15 mouse cellular contexts compared by ENCODE assay signal in genomic region chr6:95469521-95469920, GRCm38 (mm10).
DNase-seq lines count a peak whose midpoint lies in the region; ATAC-seq and TF ChIP-seq lines count a peak whose summit lies in the region.
"Had no signal": no experiment of that assay in that cellular context is flagged by ENCODE, and none has a peak within 500 bp of the region (broad histone marks: within the 10 kb centered on the region; RNA-seq: fewer than 3 reads in every experiment).

No protein-coding gene starts in this region.

- H3K27me3 ChIP-seq in midbrain, embryonic 10.5 days (ENCODE audit: low read depth, poor library complexity, severe bottlenecking), result no peaks in the 10 kb centered on the region
- no peaks in the 10 kb centered on the region for H3K27me3 ChIP-seq in midbrain, embryonic 13.5 days
- no peaks in the 10 kb centered on the region for H3K27me3 ChIP-seq in embryonic facial prominence, embryonic 13.5 days
- no peaks in the 10 kb centered on the region for H3K27me3 ChIP-seq in midbrain, postnatal 0 days (ENCODE audit: insufficient read depth, low read length)
- H3K27me3 ChIP-seq: limb, embryonic 12.5 days had no signal

- TF ChIP-seq CTCF in midbrain, postnatal 0 days (IDR thresholded peaks at IDR 0.05), result no peak

- peak; percentile 52 for DNase-seq in heart, adult 11 months
- DNase-seq in heart, postnatal 36 days, result no peak
- DNase-seq in midbrain, embryonic 10.5 days (ENCODE audit: low spot score), result no peak
- peak; percentile 64 for DNase-seq in midbrain, postnatal 0 days (ENCODE audit: low spot score)
- no peak for DNase-seq in gastrocnemius, adult 18-20 months (ENCODE audit: low spot score)
- DNase-seq in left cerebral cortex, adult 8-10 months (ENCODE audit: low spot score in 2 of 2), result no peak
- DNase-seq: adrenal gland, adult 2 months; cerebellum, adult 2 months; gastrocnemius, postnatal 36 days; kidney, adult 2 months; spleen, adult 18-20 months; thymus, adult 18-20 months had no signal

- no peak overlapping the region for H3K4me2 ChIP-seq in midbrain, embryonic 13.5 days (replicated peaks)
- H3K4me2 ChIP-seq in embryonic facial prominence, embryonic 13.5 days, result no peak overlapping the region
- no peak overlapping the region for H3K4me2 ChIP-seq in midbrain, postnatal 0 days (ENCODE audit: low read depth, low read length, poor library complexity, severe bottlenecking)
- H3K4me2 ChIP-seq: limb, embryonic 12.5 days had no signal

- H3K36me3 ChIP-seq in midbrain, embryonic 10.5 days, result no peaks in the 10 kb centered on the region
- no peaks in the 10 kb centered on the region for H3K36me3 ChIP-seq in midbrain, embryonic 13.5 days
- 0 out of 2 replicates have a peak, but pooled peaks cover 3% of the 10 kb centered on the region for H3K36me3 ChIP-seq in embryonic facial prominence, embryonic 13.5 days
- no peaks in the 10 kb centered on the region for H3K36me3 ChIP-seq in midbrain, postnatal 0 days (ENCODE audit: insufficient read depth, low read length)

- H3K4me3 ChIP-seq in midbrain, embryonic 10.5 days, result no peak overlapping the region
- H3K4me3 ChIP-seq in midbrain, embryonic 13.5 days (replicated peaks), result no peak overlapping the region
- no peak overlapping the region for H3K4me3 ChIP-seq in embryonic facial prominence, embryonic 13.5 days
- H3K4me3 ChIP-seq in midbrain, postnatal 0 days (ENCODE audit: low read depth, low read length), result no peak overlapping the region
- H3K4me3 ChIP-seq: limb, embryonic 12.5 days had no signal

- peaks cover 8% of the 10 kb centered on the region for H3K4me1 ChIP-seq in midbrain, embryonic 10.5 days
- peaks cover 6% of the 10 kb centered on the region for H3K4me1 ChIP-seq in midbrain, embryonic 13.5 days (replicated peaks)
- 0 out of 2 replicates have a peak, but pooled peaks cover 3% of the 10 kb centered on the region for H3K4me1 ChIP-seq in embryonic facial prominence, embryonic 13.5 days
- H3K4me1 ChIP-seq in midbrain, postnatal 0 days (ENCODE audit: insufficient read depth, low read length), result no peaks in the 10 kb centered on the region
- H3K4me1 ChIP-seq: limb, embryonic 12.5 days had no signal

- H3K9me3 ChIP-seq in midbrain, embryonic 10.5 days (replicated peaks), result no peaks in the 10 kb centered on the region
- H3K9me3 ChIP-seq in midbrain, embryonic 13.5 days, result no peaks in the 10 kb centered on the region
- H3K9me3 ChIP-seq in embryonic facial prominence, embryonic 13.5 days, result no peaks in the 10 kb centered on the region
- no peaks in the 10 kb centered on the region for H3K9me3 ChIP-seq in midbrain, postnatal 0 days (ENCODE audit: low read length)
- H3K9me3 ChIP-seq: limb, embryonic 12.5 days had no signal

- H3K9ac ChIP-seq in midbrain, embryonic 13.5 days (replicated peaks), result no peak overlapping the region
- H3K9ac ChIP-seq in embryonic facial prominence, embryonic 13.5 days, result no peak overlapping the region
- H3K9ac ChIP-seq in midbrain, postnatal 0 days (replicated peaks; ENCODE audit: low read length, poor library complexity, severe bottlenecking), result no peak overlapping the region
- H3K9ac ChIP-seq: limb, embryonic 12.5 days had no signal

- ATAC-seq in midbrain, embryonic 13.5 days, result no peak
- ATAC-seq in embryonic facial prominence, embryonic 13.5 days (ENCODE audit: insufficient number of reproducible peaks, insufficient read depth, low FRiP score, low TSS enrichment, low read depth), result no peak
- ATAC-seq in midbrain, postnatal 0 days (ENCODE audit: low FRiP score), result no peak

- 72% methylated on average over 7 of the region's 7 CpGs for WGBS in midbrain, embryonic 10.5 days
- 47% methylated on average over 7 of the region's 7 CpGs for WGBS in midbrain, embryonic 13.5 days
- 34% methylated on average over 7 of the region's 7 CpGs for WGBS in embryonic facial prominence, embryonic 13.5 days
- WGBS in midbrain, postnatal 0 days, result 56% methylated on average over 7 of the region's 7 CpGs

- H3K27ac ChIP-seq in midbrain, embryonic 10.5 days (replicated peaks), result peak overlapping the region; percentile 52; the same call in 1 of the 2 replicates
- no peak overlapping the region for H3K27ac ChIP-seq in midbrain, embryonic 13.5 days
- H3K27ac ChIP-seq in embryonic facial prominence, embryonic 13.5 days, result peak overlapping the region; percentile 48; the same call in 1 of the 2 replicates
- H3K27ac ChIP-seq in midbrain, postnatal 0 days (ENCODE audit: low read depth, low read length), result no peak overlapping the region
- H3K27ac ChIP-seq: limb, embryonic 12.5 days had no signal

- intact Hi-C loops in heart, postnatal 36 days (cut with DNase I), result no loop called here

Comparison
In these comparisons a context has a peak if more than half of its experiments do, and no peak if none do; other contexts are left out.
1. DNase-seq: peak in heart, adult 11 months (single experiment) and midbrain, postnatal 0 days (single experiment); none in heart, postnatal 36 days (0 of 2), midbrain, embryonic 10.5 days (single experiment), gastrocnemius, adult 18-20 months (single experiment) and left cerebral cortex, adult 8-10 months (0 of 2).
2. H3K27ac ChIP-seq: peak in midbrain, embryonic 10.5 days (single experiment) and embryonic facial prominence, embryonic 13.5 days (single experiment); none in midbrain, embryonic 13.5 days (single experiment) and midbrain, postnatal 0 days (single experiment).